Mouse (Mus musculus) heart, embryonic 15.5 days (tissue): Measurements from ENCODE around the gene Prkcsh. TPM values are rescaled to one million over a fixed set of nuclear protein-coding genes. Genes with fewer than 3 reads are reported as not detected.

Experiments used
- ATAC-seq: fragments of 200-750 bp; cut with Nextera tagmentation; replicated peaks from 2 replicates; pipeline ENCODE4 v1.8.0; 2017; ENCODE audit warnings: low read depth, moderate TSS enrichment; ENCODE audit not compliant: insufficient number of reproducible peaks, insufficient read depth, low FRiP score
- H3K27ac ChIP-seq: fragments of 300-500 bp; sonication (generic); 2 replicates; pipeline ENCODE4 v1.5.1; 2015; ENCODE audit warnings: mild to moderate bottlenecking, inconsistent platforms
- H3K27me3 ChIP-seq: fragments of 300-500 bp; sonication (generic); 2 replicates; pipeline ENCODE4 v1.6.1; 2015; ENCODE audit warnings: inconsistent platforms
- H3K36me3 ChIP-seq: fragments of 300-500 bp; sonication (generic); 2 replicates; pipeline ENCODE4 v1.6.1; 2015; ENCODE audit warnings: mild to moderate bottlenecking, inconsistent platforms
- H3K4me1 ChIP-seq: fragments of 300-500 bp; sonication (generic); replicated peaks from 2 replicates; pipeline ENCODE4 v1.6.1; 2015; ENCODE audit warnings: inconsistent platforms
- H3K4me2 ChIP-seq: fragments of 300-500 bp; sonication (generic); 2 replicates; pipeline ENCODE4 v1.6.1; 2015; ENCODE audit warnings: inconsistent platforms, mild to moderate bottlenecking, moderate library complexity
- H3K4me3 ChIP-seq: fragments of 300-500 bp; sonication (generic); 2 replicates; pipeline ENCODE4 v1.5.1; 2015; ENCODE audit warnings: mild to moderate bottlenecking, inconsistent platforms
- H3K9ac ChIP-seq: fragments of 300-500 bp; sonication (generic); 2 replicates; pipeline ENCODE4 v1.6.1; 2015; ENCODE audit warnings: mild to moderate bottlenecking, inconsistent platforms
- H3K9me3 ChIP-seq: fragments of 300-500 bp; sonication (generic); replicated peaks from 2 replicates; pipeline ENCODE4 v1.6.1; 2016; ENCODE audit warnings: inconsistent platforms
- WGBS: fragments of 180-500 bp; shearing (Covaris S2); methylation state at CpG from one replicate; pipeline ENCODE4 v1.1.7; 2015; ENCODE audit warnings: mixed read lengths; 5-methylcytosine and 5-hydroxymethylcytosine counted together
- polyA plus RNA-seq: library from polyadenylated mRNA; unstranded; fragments of >200 nt; fragmentation: Nextera tagmentation; extraction: Ambion mirVana; gene quantifications from 2 replicates; pipeline ENCODE4 v1.2.1, GENCODE M21; 2015

Prkcsh gene
- polyA plus RNA-seq, 1 experiment from 2014 or later = 60.3 TPM

DNA sequence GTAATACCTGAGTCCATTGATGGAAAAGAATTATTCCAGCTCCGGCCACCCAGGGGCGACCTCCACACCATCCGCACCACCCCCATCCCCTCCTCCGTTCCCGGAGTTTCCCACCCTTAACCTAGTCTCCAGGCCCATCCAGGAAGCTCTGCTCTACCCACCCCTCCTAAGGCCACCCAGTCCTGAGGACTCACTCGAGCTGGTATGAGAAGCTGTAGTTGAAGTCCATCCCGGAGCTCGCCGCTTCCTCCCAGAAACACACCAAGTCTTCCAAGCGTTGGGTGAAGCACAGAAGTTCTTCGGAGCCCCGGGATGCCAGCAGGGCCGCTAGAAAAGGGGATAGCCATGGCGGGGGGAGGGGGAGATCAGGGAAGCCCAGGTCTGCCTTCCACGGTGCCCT, 40.6 kb upstream of the Prkcsh start:
- Histone ChIP-seq H3K27ac (no peak overlapping the region), H3K4me3 (peak overlapping the region; percentile 59), H3K27me3 (peaks cover 32% of the 10 kb centered on the region), H3K4me2 (peak overlapping the region; percentile 98), H3K4me1 (peaks cover 36% of the 10 kb centered on the region), H3K36me3 (no peaks in the 10 kb centered on the region), H3K9ac (peak overlapping the region; percentile 55), H3K9me3 (no peaks in the 10 kb centered on the region)
- under 1% methylated on average over 15 of the region's 15 CpGs for WGBS
- peak; percentile 44; the same call in 1 of the 2 replicates for ATAC-seq

DNA sequence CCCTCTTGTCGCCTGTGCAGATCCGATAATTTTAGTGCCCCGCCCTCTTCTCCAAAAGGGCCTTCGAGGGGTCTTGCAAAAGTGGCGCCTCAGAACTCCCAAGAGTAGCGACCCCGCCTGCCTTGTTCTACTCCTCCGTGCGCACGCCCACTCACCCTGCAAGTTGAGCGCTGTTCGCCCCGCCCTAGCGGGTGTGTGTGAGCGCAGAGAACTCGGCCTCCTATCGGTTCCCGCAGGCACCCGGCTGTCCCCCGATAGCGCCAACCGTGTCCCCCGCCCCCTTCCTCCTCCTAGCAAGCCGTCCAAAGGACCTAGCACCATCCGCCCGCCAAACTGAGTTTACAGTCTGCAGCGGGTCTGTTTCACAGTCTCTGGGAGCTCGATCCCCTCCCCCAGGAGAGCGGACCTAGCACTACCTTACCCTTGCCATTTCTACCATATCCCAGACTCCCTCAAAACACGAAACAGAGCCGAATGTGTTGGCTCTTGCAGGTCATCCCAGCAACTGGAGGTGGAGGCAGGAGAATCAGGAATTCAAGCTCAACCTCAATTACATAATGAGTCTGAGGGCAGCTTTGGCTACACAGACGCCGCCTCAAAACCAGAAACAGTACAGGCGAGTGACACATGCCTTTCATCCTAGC, 40.1 kb upstream of the Prkcsh start:
- Histone ChIP-seq H3K4me2 (peak overlapping the region; percentile 98), H3K4me3 (peak overlapping the region; percentile 59), H3K27ac (no peak overlapping the region), H3K36me3 (no peaks in the 10 kb centered on the region), H3K9ac (peak overlapping the region; percentile 55), H3K4me1 (peaks cover 36% of the 10 kb centered on the region), H3K27me3 (peaks cover 32% of the 10 kb centered on the region), H3K9me3 (no peaks in the 10 kb centered on the region)
- peak; percentile 73 for ATAC-seq
- 3% methylated on average over 34 of the region's 34 CpGs for WGBS

DNA sequence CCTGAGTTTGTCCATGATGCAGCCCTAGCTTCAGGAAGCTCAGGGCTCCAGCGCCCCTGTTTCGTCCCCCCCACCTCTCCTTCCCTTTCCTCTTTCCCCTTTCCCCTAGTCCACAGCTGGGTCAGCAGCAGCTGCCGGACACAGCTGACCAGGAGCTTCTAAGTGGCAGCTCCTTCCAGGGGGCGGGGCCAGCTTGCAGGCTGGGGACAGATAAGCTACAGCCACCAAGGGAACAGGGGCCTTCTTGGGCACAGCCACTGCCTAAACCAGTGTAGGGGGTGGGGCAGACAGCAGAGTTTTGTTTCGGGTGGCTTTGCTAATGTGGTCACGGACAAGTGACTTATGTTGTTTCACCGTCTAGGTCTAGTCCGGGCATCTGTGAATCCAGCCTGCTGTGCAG, 39.2 kb upstream of the Prkcsh start, which contains the start of gene Epor:
Gene Epor (minus strand): TSS at position 90 of the 400 bp plus-strand sequence.
- peak within 1 kb of the TSS; percentile 55 for H3K9ac ChIP-seq
- no peaks in the 10 kb centered on the region for H3K36me3 ChIP-seq
- H3K27me3 ChIP-seq = peaks cover 32% of the 10 kb centered on the region
- no peaks in the 10 kb centered on the region for H3K9me3 ChIP-seq
- WGBS = 6% methylated on average over 8 of the region's 8 CpGs
- ATAC-seq = 0 out of 2 replicates have a peak, but pooled peaks have one; percentile 3
- H3K4me1 ChIP-seq = peaks cover 34% of the 10 kb centered on the region
- H3K4me2 ChIP-seq = peak within 1 kb of the TSS; percentile 98
- H3K4me3 ChIP-seq = peak within 1 kb of the TSS; percentile 59
- H3K27ac ChIP-seq = no peak within 1 kb of the TSS; the same call in 1 of the 2 replicates

DNA sequence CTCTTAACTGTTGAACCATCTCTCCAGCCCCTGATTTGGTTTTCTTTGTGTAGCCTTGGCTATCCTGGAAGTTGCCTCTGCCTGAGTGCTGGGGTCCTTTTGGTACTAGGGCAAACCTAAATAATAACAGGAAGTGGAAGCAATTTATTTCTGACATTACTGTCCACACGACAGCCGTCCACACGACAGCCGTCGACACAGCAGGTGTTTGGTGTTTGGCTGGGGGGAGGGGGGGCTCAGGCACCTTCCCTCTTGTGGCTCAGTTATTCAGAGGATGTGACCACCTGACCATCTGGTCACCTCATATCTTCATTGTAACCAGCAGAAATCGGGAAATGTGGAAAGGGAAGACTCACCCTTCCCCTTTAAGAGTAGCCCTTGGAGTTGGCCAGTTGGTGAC, 33.7 kb upstream of the Prkcsh start:
- 46% methylated on average over 6 of the region's 6 CpGs for WGBS
- H3K4me3 ChIP-seq = no peak overlapping the region
- no peaks in the 10 kb centered on the region for H3K36me3 ChIP-seq
- no peak overlapping the region for H3K9ac ChIP-seq
- H3K4me1 ChIP-seq = no peaks in the 10 kb centered on the region
- H3K9me3 ChIP-seq = no peaks in the 10 kb centered on the region
- H3K27me3 ChIP-seq = 0 out of 2 replicates have a peak, but pooled peaks cover 3% of the 10 kb centered on the region
- no peak overlapping the region for H3K27ac ChIP-seq
- H3K4me2 ChIP-seq = no peak overlapping the region
- ATAC-seq = no peak

- no peak for ATAC-seq
- Histone ChIP-seq H3K4me3 (no peak overlapping the region), H3K36me3 (no peaks in the 10 kb centered on the region), H3K27ac (no peak overlapping the region), H3K4me1 (no peaks in the 10 kb centered on the region), H3K27me3 (0 out of 2 replicates have a peak, but pooled peaks cover 3% of the 10 kb centered on the region), H3K9me3 (no peaks in the 10 kb centered on the region), H3K4me2 (no peak overlapping the region), H3K9ac (no peak overlapping the region)
- 83% methylated on average over 4 of the region's 4 CpGs for WGBS
Observed at GRCm38 (mm10) chr9:21969304-21969703, 33.3 kb upstream of the Prkcsh start.

DNA sequence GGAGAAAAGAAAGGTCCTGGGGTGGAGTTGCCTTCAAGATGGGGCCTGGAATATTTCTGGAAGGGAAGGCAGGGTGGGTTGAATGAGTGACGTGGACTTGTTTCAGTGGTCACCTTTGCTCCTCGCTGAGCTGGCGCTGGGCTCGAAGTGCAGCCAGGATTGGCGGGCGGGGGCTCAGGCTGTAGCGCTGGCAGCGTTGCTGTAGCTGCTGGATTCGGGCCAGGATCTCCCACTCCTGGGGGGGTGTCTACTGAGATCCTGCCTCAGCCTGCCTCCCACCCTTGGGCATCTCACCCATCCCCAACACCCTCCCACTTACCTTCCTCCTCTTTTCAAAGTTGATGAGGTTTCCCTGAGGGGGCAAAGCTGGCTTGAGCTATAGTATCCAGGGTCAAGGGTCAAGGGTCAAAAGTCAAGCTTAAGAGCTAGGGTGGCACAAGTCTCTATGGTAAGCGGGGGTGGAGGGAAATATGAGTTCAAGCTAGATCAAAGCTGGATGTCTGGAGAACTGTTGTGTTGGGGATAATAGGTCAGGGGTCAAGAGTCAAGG, 25.9 kb upstream of the Prkcsh start:
- Histone ChIP-seq H3K36me3 (no peaks in the 10 kb centered on the region), H3K4me2 (no peak overlapping the region), H3K9ac (no peak overlapping the region), H3K9me3 (no peaks in the 10 kb centered on the region), H3K27me3 (peaks cover 24% of the 10 kb centered on the region), H3K4me1 (no peaks in the 10 kb centered on the region), H3K27ac (no peak overlapping the region), H3K4me3 (no peak overlapping the region)
- no peak for ATAC-seq
- WGBS = 77% methylated on average over 10 of the region's 10 CpGs

- Histone ChIP-seq H3K4me3 (no peak overlapping the region), H3K9me3 (no peaks in the 10 kb centered on the region), H3K4me1 (no peaks in the 10 kb centered on the region), H3K36me3 (no peaks in the 10 kb centered on the region), H3K9ac (no peak overlapping the region), H3K27ac (no peak overlapping the region), H3K4me2 (no peak overlapping the region), H3K27me3 (peaks cover 29% of the 10 kb centered on the region)
- 79% methylated on average over 5 of the region's 5 CpGs for WGBS
- no peak for ATAC-seq
Observed at GRCm38 (mm10) chr9:21977331-21977730, 25.3 kb upstream of the Prkcsh start.

DNA sequence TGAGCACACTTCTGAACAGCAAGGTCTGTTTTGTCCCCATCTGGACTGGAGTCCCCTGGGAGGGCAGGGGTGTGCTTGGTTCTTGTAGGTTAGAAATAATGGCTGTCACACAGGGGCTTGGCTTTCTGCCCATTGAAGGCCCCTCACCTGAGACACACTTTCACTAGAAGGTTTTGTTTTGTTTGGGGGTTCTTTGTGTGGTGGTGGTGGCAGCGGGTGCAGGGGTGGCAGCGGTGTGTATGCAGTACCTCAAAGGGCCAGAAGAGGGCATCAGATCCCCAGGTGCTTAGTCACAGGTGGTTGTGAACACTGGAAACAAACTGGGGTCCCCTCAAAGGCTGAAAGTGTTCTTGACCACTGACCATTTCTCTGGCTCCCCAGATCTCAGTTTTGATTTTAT, 24.6 kb upstream of the Prkcsh start:
- Histone ChIP-seq H3K9me3 (no peaks in the 10 kb centered on the region), H3K4me1 (no peaks in the 10 kb centered on the region), H3K36me3 (no peaks in the 10 kb centered on the region), H3K9ac (no peak overlapping the region), H3K4me2 (no peak overlapping the region), H3K27me3 (peaks cover 33% of the 10 kb centered on the region), H3K4me3 (no peak overlapping the region), H3K27ac (no peak overlapping the region)
- ATAC-seq = no peak
- WGBS = 31% methylated on average over 2 of the region's 2 CpGs

- peaks cover 35% of the 10 kb centered on the region for H3K27me3 ChIP-seq
- H3K4me1 ChIP-seq = no peaks in the 10 kb centered on the region
- no peaks in the 10 kb centered on the region for H3K9me3 ChIP-seq
- no peak for ATAC-seq
- no peaks in the 10 kb centered on the region for H3K36me3 ChIP-seq
- H3K27ac ChIP-seq = no peak overlapping the region
- no peak overlapping the region for H3K4me2 ChIP-seq
- no peak overlapping the region for H3K9ac ChIP-seq
- 82% methylated on average over 4 of the region's 4 CpGs for WGBS
- H3K4me3 ChIP-seq = no peak overlapping the region
Observed at GRCm38 (mm10) chr9:21978398-21979128, 24.0 kb upstream of the Prkcsh start.

DNA sequence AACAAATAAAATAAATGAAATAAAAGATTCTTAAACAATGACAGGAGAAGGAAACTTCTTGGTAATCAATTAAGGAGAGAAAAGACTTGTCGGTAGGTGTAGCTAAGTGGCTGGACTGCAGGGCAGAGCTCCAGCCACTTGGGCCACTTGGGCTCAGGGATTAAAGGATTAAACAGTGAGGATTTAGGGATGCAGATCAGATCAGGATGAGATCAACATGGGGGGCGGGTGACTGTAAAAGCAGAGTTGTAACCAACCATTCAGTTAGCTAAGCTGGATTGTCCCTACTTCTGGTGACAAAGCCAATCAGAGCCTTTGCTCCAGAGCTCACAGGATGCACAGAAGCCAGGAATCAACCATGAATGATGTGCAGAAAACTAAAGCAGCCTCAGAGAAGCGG, 18.7 kb upstream of the Prkcsh start:
- H3K27ac ChIP-seq = no peak overlapping the region
- H3K9me3 ChIP-seq = no peaks in the 10 kb centered on the region
- no peak overlapping the region for H3K4me3 ChIP-seq
- H3K4me1 ChIP-seq = peaks cover 10% of the 10 kb centered on the region
- no peak overlapping the region for H3K4me2 ChIP-seq
- H3K27me3 ChIP-seq = peaks cover 84% of the 10 kb centered on the region
- H3K9ac ChIP-seq = no peak overlapping the region
- H3K36me3 ChIP-seq = no peaks in the 10 kb centered on the region
- WGBS = 22% methylated on average over 3 of the region's 3 CpGs
- ATAC-seq = no peak

- Histone ChIP-seq H3K9me3 (no peaks in the 10 kb centered on the region), H3K27me3 (peaks cover 92% of the 10 kb centered on the region), H3K9ac (no peak overlapping the region), H3K27ac (no peak overlapping the region), H3K4me2 (peak overlapping the region; percentile 88), H3K4me1 (peaks cover 25% of the 10 kb centered on the region), H3K4me3 (peak overlapping the region; percentile 56), H3K36me3 (no peaks in the 10 kb centered on the region)
- ATAC-seq = no peak
- WGBS = 8% methylated on average over 36 of the region's 36 CpGs
Observed at GRCm38 (mm10) chr9:21987592-21988342, 14.8 kb upstream of the Prkcsh start.
